Mouse (Mus musculus) CD4-positive, CD25-positive, alpha-beta regulatory T cell, adult 4 months (primary cell): Measurements from ENCODE around the gene Creg2. TPM values are rescaled to one million over a fixed set of nuclear protein-coding genes. Genes with fewer than 3 reads are reported as not detected.
A peak's percentile ranks its signal among the peaks of the same experiment; 100 is the strongest.
"Not testable (repeated sequence)": the region's sequence is repeated elsewhere in the genome, so short reads cannot be mapped to it uniquely, and the experiment has no call there.

Experiments
- ATAC-seq: one replicate; pipeline ENCODE4 v1.8.0; 2017
- polyA plus RNA-seq, 2 experiments: library from polyadenylated mRNA; unstranded; fragments of 100-300 nt; shearing (Covaris generic); gene quantifications; one replicate each; pipeline ENCODE4 v1.2.1; 2017

The Creg2 gene
- polyA plus RNA-seq, 2 experiments from 2014 or later, result not detected

DNA sequence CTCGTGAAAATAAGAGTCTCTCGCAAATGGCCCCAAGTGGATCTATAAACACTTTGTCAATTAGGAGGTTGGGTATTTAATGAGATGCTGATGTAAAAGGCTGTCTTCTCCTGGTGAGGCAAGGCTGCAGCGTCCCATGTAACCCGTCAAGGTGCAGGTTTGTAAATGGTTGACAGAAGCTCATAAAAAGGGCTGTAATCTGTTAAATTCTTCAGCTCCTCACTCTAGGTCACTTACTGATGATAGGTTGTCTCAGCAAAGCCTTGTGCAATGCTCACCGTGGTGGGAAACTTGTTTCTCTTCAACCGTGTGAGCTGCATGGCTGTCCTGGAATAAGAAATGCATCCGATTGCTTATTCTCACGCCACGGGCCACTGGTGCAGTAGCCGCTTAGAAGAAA lies 57.4 kb downstream of the Creg2 start:
- no peak for ATAC-seq

GRCm38 (mm10) chr1:39592090-39592489 lies 59.2 kb downstream of the Creg2 start:
- no peak for ATAC-seq

- not testable (repeated sequence) for ATAC-seq
Measured at GRCm38 (mm10) chr1:39591557-39591956, 59.7 kb downstream of the Creg2 start.

- no peak for ATAC-seq
Measured at GRCm38 (mm10) chr1:39590193-39590592, 61.1 kb downstream of the Creg2 start.

GRCm38 (mm10) chr1:39585416-39585815 lies 65.9 kb downstream of the Creg2 start:
- no peak for ATAC-seq

DNA sequence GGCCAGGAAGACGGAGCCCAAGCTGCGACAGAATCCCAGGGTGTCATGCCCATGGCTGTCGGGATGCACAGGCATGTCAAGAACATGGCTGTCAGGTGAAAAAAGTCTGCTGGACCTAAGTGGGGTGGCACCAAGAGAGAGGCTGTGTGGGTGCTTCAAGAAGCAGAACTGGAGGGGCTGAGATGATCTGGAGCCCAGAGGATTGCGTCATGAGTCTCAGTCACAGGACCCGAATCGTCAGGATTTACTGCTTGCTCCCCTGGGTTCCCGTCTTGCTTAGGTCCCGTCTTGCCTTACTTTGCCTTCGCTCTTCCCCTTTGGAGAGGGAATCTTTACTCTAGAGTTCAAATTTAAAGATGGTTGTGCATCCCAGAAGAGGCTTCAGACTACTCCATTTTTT lies 68.1 kb downstream of the Creg2 start:
- ATAC-seq, result no peak

- ATAC-seq, result no peak
Measured at GRCm38 (mm10) chr1:39581215-39581614, 70.1 kb downstream of the Creg2 start.

- no peak for ATAC-seq
Measured at GRCm38 (mm10) chr1:39579139-39579538, 72.1 kb downstream of the Creg2 start.

- no peak for ATAC-seq
Measured at GRCm38 (mm10) chr1:39578446-39578845, 72.8 kb downstream of the Creg2 start.

GRCm38 (mm10) chr1:39577253-39577705 lies 74.0 kb downstream of the Creg2 start, which contains the start of gene Rnf149:
Gene Rnf149 (minus strand): TSS chr1:39577405.
- ATAC-seq, result peak; percentile 79

DNA sequence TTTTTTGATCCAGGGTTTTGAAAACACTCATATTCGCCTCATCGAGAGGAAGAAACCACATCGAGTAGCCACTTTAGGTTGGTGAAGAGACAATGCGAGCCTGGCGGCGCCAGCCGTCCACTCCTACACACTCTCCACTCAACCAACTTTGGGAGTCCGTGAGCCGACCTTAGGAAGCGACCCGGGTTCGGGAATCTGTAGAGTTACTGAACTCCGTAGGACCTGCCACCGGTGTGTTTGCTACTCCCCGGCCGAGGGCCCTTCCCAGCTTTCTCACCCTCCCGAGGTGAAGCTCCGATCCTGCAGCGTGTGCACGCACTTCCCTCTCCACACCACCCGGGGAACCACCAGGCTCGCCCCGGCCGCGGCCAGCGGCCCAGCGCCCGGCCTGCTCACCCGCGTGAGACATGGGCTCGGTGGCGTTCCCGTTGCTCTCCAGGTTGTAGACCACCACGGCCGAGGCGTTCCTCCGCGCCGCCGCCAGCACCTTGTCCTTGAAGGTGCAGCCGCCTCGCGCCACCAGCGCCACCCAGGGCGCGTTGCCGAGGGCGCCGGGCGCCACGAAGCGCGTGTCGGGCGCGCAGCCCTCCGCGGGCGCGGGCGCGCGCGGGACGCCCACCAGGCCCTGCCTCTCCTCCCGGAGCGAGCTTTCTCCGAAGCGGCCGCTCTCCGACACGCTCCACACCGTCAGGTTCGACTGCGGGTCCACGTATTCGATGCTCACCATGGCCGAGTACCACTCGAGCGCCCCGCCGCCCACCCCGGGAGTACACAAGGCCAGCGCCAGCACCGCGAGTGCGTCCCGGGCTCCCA lies 74.6 kb downstream of the Creg2 start:
- ATAC-seq, result peak; percentile 44

DNA sequence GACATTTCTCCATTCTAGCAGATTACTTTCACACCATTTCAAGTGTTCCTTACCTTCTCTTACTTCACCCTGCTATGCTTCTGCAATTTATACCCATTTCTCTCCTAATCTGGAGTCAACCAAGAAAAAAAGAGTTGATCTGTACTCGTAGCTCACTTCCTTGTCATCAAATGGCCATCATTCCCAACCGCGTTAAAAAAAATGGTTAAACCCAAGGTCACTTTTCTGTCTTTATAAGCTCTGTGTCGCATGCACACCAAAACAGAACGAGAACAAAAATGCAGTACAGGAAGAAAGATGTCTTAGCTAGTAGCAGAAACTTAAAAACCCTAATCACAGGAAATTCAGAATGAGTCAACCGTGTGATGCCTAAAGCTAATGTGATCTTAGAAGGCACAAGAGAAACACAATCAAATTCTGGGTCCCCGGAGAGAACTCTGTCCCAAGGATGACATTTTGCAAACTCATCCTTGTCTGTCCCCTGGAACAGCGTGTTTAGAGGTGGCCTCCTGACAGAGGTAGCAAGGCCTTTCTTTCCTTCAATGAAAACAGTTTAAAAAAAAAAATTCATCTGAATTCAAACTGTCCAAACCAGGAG lies 75.4 kb downstream of the Creg2 start:
- ATAC-seq, result peak; percentile 23

DNA sequence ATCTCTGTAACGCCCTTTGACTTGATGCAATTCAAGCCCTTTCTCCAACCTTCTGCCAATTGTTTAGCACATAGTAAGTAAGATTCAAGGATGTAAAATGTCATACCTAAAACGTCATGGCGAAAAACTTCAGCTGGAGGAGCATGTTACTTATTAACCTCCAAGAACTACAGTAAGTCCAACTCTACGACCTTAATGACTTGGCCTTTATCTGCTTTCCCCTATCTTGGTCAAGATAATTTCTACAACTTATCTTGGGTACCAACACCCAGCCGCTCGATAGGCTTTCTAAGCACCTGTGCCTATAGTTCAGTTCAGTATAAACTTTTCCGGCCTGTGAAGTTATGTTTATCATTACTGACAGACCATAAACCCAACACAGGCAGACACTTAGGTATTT lies 77.4 kb downstream of the Creg2 start:
- no peak for ATAC-seq

DNA sequence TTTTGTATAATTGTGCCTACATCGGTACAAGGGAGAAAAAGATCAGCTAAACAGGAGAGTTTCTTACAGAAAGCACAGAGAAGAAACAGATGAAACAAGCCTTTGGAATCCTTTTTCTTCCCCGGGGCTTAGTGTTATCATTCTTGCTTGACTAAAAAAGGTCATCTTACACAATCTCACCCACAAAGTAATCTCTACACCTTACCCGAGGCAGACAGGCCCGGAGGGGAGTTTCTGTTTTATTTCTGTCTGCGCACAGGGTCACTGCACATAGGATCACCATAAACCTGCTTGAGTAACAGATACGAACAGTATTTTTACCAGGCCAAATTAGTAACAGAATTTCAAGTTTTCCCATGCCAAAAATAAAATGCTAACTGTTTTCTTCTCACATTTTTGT lies 79.6 kb downstream of the Creg2 start:
- ATAC-seq, result peak; percentile 40

Other genes with a start within 250 kb of the Creg2 start
- gene Tbc1d8, start 172.7 kb downstream of the Creg2 start, polyA plus RNA-seq, result 1 to 10 TPM; 2.3 to 2.8 TPM
- 1 to 10 TPM; 2.9 to 4.8 TPM for gene Cnot11, start 116.5 kb downstream of the Creg2 start, polyA plus RNA-seq
- gene Rnf149, start 74.1 kb downstream of the Creg2 start, polyA plus RNA-seq, result 10 to 100 TPM; 18.6 to 19.9 TPM
- not detected for gene Rfx8, start 69.5 kb upstream of the Creg2 start, polyA plus RNA-seq
- not detected for gene Gm3646, start 153.9 kb upstream of the Creg2 start, polyA plus RNA-seq
- 10 to 100 TPM; 29.5 to 30.3 TPM for gene Map4k4, start 249.4 kb upstream of the Creg2 start, polyA plus RNA-seq